Mouse (Mus musculus): ENCODE measurements at regions not wholly inside any gene's neighbourhood (a gene's known extent, or its start where the extent isn't known, plus 50 kb on each side); places are given as distances from the start of the nearest gene placed in this dataset.

GRCm38 (mm10) chr4:8921477-8922385, 682.9 kb upstream of the Car8 start:
- no peak for TF ChIP-seq GATA4 (IDR thresholded peaks at IDR 0.05; ENCODE audit: insufficient replicate concordance, low read length)

GRCm38 (mm10) chr4:8920306-8920705, 681.5 kb upstream of the Car8 start:
- TF ChIP-seq GATA4 (IDR thresholded peaks at IDR 0.05; ENCODE audit: insufficient replicate concordance, low read length): no peak

DNA sequence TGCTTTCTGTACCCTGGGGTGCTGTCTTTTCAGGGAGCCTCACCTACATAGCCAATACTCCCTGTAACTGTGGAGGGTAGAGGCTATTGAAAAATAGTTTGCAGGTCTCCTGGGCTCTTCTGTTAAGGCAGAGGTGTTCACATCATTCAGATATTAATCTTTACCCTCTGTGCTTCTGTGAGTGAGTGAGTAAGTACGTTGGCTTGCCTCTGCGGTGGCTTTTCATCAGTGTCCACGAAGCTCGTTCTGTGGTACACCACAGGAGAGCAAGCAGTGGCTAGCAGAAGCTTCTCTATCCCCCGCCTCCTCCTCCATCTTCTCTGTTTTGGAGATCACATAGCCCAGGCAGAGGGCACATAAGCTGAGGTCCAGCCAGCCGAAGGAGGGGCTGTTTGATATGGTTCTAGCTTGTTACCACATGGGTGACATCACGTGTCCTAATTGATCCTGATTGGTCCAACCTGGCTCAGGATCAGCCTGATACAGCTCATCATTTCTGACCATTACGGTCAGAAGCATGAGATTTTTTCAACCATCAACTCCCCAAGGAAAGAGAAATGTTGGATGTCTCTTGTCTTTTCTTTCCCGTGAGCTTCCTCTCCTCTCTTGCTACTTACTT, 680.6 kb upstream of the Car8 start:
- no peak for TF ChIP-seq GATA4 (IDR thresholded peaks at IDR 0.05; ENCODE audit: insufficient replicate concordance, low read length)
